Mouse (Mus musculus): ENCODE measurements around the gene Acot4.
"Not testable (repeated sequence)": the region's sequence is repeated elsewhere in the genome, so short reads cannot be mapped to it uniquely, and the experiment has no call there.

The Acot4 gene

DNA sequence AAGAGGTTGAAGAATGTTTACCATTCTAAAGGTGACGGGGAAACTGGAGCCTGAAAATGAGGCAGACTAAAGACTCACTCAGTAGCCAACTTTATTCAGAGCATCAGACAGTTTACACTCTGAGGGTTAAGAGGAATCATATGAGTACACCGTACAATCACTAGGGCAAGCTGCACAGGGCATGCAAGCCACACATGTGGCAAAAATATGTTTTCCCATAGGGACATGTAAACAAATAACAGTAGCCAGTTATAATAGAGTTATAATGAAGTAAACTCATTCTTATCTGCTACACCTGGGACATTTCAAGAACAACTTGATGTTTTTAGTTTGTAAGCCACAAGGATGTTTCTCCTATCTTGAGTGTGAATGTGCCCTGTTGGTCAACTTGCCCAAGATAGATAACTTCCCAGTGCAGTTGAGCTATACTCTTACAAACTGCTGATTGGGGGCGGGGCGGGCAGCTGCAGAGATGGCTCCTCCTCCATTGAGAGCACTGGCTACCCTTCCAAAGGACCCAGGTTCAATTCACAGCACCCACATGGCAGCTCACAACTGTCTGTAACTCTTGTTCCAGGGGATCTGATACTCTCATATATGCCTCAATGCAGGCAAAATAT is 39.3 kb downstream of the Acot4 start:
- no peak for DNase-seq (ENCODE audit: low spot score in 2 of 2)

DNA sequence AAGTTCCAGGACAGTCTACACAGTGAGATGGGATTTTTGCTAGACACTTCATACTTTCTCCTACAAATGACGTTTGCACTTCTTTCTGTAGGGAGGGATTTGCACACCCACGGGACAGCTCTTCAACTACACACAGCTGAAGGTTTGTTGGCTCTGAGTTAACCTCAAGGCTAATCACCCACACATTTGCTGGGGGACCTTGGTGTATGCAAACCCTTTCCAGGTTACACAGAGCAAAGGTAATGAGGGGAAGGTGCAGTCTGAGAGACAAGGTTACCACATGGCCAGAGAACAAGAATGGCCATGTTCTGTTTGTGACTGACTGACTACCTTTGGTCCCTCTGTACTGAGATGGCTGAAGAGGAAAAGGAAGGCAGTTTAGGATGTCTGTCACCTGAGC is 45.7 kb downstream of the Acot4 start:
- no peak for DNase-seq (ENCODE audit: low spot score in 2 of 2)

DNA sequence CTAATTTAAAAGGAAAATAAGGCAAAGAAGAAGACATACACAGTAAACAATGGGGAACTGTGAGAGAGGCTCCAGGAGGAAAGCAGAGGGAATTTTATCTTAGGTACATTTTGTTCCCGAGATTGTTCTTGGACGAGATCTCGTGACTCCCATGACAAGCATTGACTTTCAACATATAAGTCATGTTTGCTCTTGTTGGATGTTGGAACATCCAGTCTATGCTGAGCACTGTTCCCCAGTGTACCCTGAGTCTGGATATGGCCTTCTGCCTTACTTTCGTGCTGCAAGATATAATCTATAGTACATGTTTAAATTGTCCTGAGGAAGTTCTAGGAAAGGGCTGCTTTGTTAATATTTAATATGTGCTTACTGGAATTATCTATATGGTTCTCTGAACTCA is 46.4 kb downstream of the Acot4 start:
- DNase-seq (ENCODE audit: low spot score in 2 of 2) = no peak

DNA sequence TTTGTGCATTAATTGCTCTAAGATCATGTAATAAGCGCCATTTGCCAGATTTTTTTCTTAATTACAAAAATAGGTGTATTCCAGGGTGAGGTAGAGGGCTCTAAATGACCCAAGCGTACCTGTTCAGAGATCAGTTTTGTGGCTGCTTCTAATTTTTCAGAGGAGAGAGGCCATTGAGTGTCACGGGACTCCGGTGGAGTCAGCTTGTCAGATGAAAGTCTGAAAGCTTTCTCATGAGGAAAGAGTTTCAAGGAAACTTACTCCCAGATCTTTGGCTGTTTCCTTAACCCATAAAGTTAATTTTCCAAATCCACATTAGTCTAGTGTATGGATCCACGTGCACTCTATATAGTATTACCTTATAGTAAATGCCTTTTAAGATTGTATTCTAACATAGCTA is 56.5 kb downstream of the Acot4 start:
- DNase-seq (ENCODE audit: low spot score in 2 of 2) = not testable (repeated sequence)
